8 mouse cellular contexts compared by ENCODE assay signal in the genomic region with DNA sequence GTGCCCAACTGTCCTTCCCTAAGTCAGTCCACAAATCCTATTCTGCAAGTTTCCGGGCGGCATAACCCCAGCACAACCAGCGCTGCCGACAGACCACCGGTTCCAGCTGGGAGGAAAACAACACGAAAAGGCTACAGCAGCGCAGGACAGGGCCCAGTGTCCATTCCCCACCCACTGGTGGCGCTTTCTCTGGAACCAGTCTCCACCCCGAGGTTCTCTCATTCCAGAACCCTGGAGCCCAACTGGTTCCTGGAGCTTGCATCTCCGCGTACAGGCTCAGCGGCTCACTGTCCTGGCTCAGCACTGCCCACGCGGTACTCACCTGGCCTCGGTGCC. TPM values are rescaled to one million over a fixed set of nuclear protein-coding genes. Genes with fewer than 3 reads are reported as not detected.
DNase-seq lines count a peak whose midpoint lies in the region; ATAC-seq and TF ChIP-seq lines count a peak whose summit lies in the region.

A gene (plus strand): TSS at position 290 of the 336 bp plus-strand sequence.

- no peak within 1 kb of the TSS; the same call in 1 of the 2 replicates for H3K9ac ChIP-seq in stomach, embryonic 14.5 days (replicated peaks; ENCODE audit: low read depth, low read length)

- H3K9me3 ChIP-seq in stomach, embryonic 14.5 days (ENCODE audit: control insufficient read depth, low read depth, low read length) = no peaks in the 10 kb centered on the region

- H3K4me3 ChIP-seq in gastrocnemius, adult 2 months = peak within 1 kb of the TSS; percentile 86
- H3K4me3 ChIP-seq in testis, adult 2 months (ENCODE audit: control insufficient read depth, low read depth, low read length) = peak within 1 kb of the TSS; percentile 72
- H3K4me3 ChIP-seq in stomach, embryonic 14.5 days (ENCODE audit: low read depth, low read length) = peak within 1 kb of the TSS; percentile 62

- H3K36me3 ChIP-seq in testis, adult 2 months (ENCODE audit: control insufficient read depth, insufficient read depth, low read length) = no peaks in the 10 kb centered on the region
- H3K36me3 ChIP-seq in stomach, embryonic 14.5 days (ENCODE audit: control insufficient read depth, insufficient read depth, low read length) = no peaks in the 10 kb centered on the region

- peak within 1 kb of the TSS; percentile 6; the same call in 1 of the 2 replicates for H3K27ac ChIP-seq in gastrocnemius, adult 2 months
- no peak within 1 kb of the TSS for H3K27ac ChIP-seq in testis, adult 2 months (ENCODE audit: control insufficient read depth, insufficient read depth, low read depth, low read length)
- H3K27ac ChIP-seq in stomach, embryonic 14.5 days (ENCODE audit: low read length) = no peak within 1 kb of the TSS

- no peak for ATAC-seq in stomach, embryonic 14.5 days (ENCODE audit: insufficient number of reproducible peaks, insufficient read depth, low FRiP score, low read depth)

- H3K27me3 ChIP-seq in testis, adult 2 months (ENCODE audit: control insufficient read depth, insufficient read depth, low read length) = peaks cover 3% of the 10 kb centered on the region
- peaks cover 54% of the 10 kb centered on the region for H3K27me3 ChIP-seq in stomach, embryonic 14.5 days (ENCODE audit: control insufficient read depth, insufficient read depth, low read length)

- 1% methylated on average over 15 of the region's 15 CpGs for WGBS in stomach, embryonic 14.5 days

- peaks cover 20% of the 10 kb centered on the region for H3K4me1 ChIP-seq in testis, adult 2 months (ENCODE audit: control insufficient read depth, insufficient read depth, low read length)
- peaks cover 13% of the 10 kb centered on the region; the same call in 1 of the 2 replicates for H3K4me1 ChIP-seq in stomach, embryonic 14.5 days (ENCODE audit: control insufficient read depth, insufficient read depth, low read length)

- DNase-seq in gastrocnemius, adult 2 months = peak; percentile 23
- DNase-seq in gastrocnemius, adult 18-20 months (ENCODE audit: low spot score) = no peak
- no peak for DNase-seq in testis, postnatal 10 days (ENCODE audit: low spot score)
- DNase-seq in left cerebral cortex, postnatal 4 days = no peak
- DNase-seq in right cerebral cortex, postnatal 25 days = no peak
- DNase-seq in kidney, adult 8-10 months = no peak

- H3K4me2 ChIP-seq in stomach, embryonic 14.5 days (replicated peaks; ENCODE audit: low read depth, low read length) = peak within 1 kb of the TSS; percentile 93

- no peak for TF ChIP-seq CTCF in gastrocnemius, adult 2 months (IDR thresholded peaks at IDR 0.05)
- no peak for TF ChIP-seq CTCF in testis, adult 2 months (IDR thresholded peaks at IDR 0.05; ENCODE audit: control insufficient read depth, insufficient read depth, insufficient replicate concordance, low read depth, low read length)

- TF ChIP-seq POLR2A in testis, adult 2 months (IDR thresholded peaks at IDR 0.05; ENCODE audit: control insufficient read depth, low read depth, low read length) = no peak

- intact Hi-C loops in gastrocnemius, adult 2 months (cut with DNase I) = no loop called here
- intact Hi-C loops in left cerebral cortex, postnatal 4 days (cut with DNase I) = loop anchor here (10.0 kb wide), 3 partner anchors 92 to 512 kb away; no protein-coding TSS in a partner anchor

RNA-seq across cellular contexts. Expression of the gene that starts here (rescaled TPM):
- under 1 TPM; 0.14 to 0.26 TPM for total RNA-seq in gastrocnemius, adult 2 months (2021)
- total RNA-seq in gastrocnemius, adult 18-20 months (2021) = under 1 TPM; 0.31 to 0.39 TPM
- 0.22 and 0.32 TPM in 2 replicates for polyA plus RNA-seq in testis, adult 2 months (2012; rRNA removed)
- total RNA-seq in left cerebral cortex, postnatal 4 days (2021) = 10 to 100 TPM; 42.4 to 52.0 TPM
- 0.10 and 0.42 TPM in 2 replicates for polyA plus RNA-seq in stomach, embryonic 14.5 days (2014; fragmentation: Nextera tagmentation; extraction: Ambion mirVana)

Comparison
In these comparisons a context has a peak if more than half of its experiments do, and no peak if none do; other contexts are left out.
1. RNA of the gene that starts here (total RNA-seq): 42.4 to 52.0 TPM in left cerebral cortex, postnatal 4 days; 0.31 to 0.39 TPM in gastrocnemius, adult 18-20 months and 0.14 to 0.26 TPM in gastrocnemius, adult 2 months; every median in the first group is over 10 times any median in the second.
2. Peak in DNase-seq, H3K4me3 ChIP-seq and H3K27ac ChIP-seq in gastrocnemius, adult 2 months; RNA of the gene not detected or under 1 TPM.
3. Peak in every context shown above with its lines, with median percentiles within 50 percentile points of each other: H3K4me3 ChIP-seq.